Mouse (Mus musculus) kidney, embryonic 14.5 days (tissue): ENCODE measurements at regions not wholly inside any gene's neighbourhood (a gene's known extent, or its start where the extent isn't known, plus 50 kb on each side); places are given as distances from the start of the nearest gene placed in this dataset.
A peak's percentile ranks its signal among the peaks of the same experiment; 100 is the strongest.

ENCODE experiments used
- ATAC-seq: fragments of 200-750 bp; cut with Nextera tagmentation; 2 replicates; pipeline ENCODE4 v1.8.0; 2017; ENCODE audit warnings: moderate number of reproducible peaks, mild to moderate bottlenecking, moderate TSS enrichment, moderate library complexity; ENCODE audit not compliant: low FRiP score, low TSS enrichment
- H3K27ac ChIP-seq: fragments of 300-500 bp; sonication (generic); 2 replicates; pipeline ENCODE4 v1.5.1; 2014; ENCODE audit warnings: low read depth, mild to moderate bottlenecking, low read length, moderate library complexity, mixed read lengths
- H3K27me3 ChIP-seq: fragments of 300-500 bp; sonication (generic); 2 replicates; pipeline ENCODE4 v1.6.1; 2014; ENCODE audit warnings: mild to moderate bottlenecking, low read length; ENCODE audit not compliant: control insufficient read depth, insufficient read depth
- H3K36me3 ChIP-seq: fragments of 300-500 bp; sonication (generic); 2 replicates; pipeline ENCODE4 v1.6.1; 2014; ENCODE audit warnings: low read length, mixed read lengths; ENCODE audit not compliant: control insufficient read depth, insufficient read depth
- H3K4me1 ChIP-seq: fragments of 300-500 bp; sonication (generic); 2 replicates; pipeline ENCODE4 v1.6.1; 2014; ENCODE audit warnings: low read length, mixed read lengths; ENCODE audit not compliant: control insufficient read depth, insufficient read depth
- H3K4me2 ChIP-seq: fragments of 300-500 bp; sonication (generic); replicated peaks from 2 replicates; pipeline ENCODE4 v1.6.1; 2014; ENCODE audit warnings: low read depth, mild to moderate bottlenecking, low read length
- H3K4me3 ChIP-seq: fragments of 300-500 bp; sonication (generic); 2 replicates; pipeline ENCODE4 v1.5.1; 2014; ENCODE audit warnings: mild to moderate bottlenecking, low read length
- H3K9ac ChIP-seq: fragments of 300-500 bp; sonication (generic); 2 replicates; pipeline ENCODE4 v1.6.1; 2014; ENCODE audit warnings: low read depth, mild to moderate bottlenecking, low read length, moderate library complexity
- H3K9me3 ChIP-seq: fragments of 300-500 bp; sonication (generic); 2 replicates; pipeline ENCODE4 v1.6.1; 2016; ENCODE audit warnings: low read length; ENCODE audit not compliant: control insufficient read depth
- WGBS: fragments of 180-500 bp; shearing (Covaris S2); extraction: QIAGEN DNeasy Blood & Tissue Kit; methylation state at CpG from one replicate; pipeline ENCODE4 v1.1.7; 2014; 5-methylcytosine and 5-hydroxymethylcytosine counted together

GRCm38 (mm10) chr19:54359731-54360130, 315.8 kb downstream of the Adra2a start:
- Histone ChIP-seq H3K4me1 (no peaks in the 10 kb centered on the region), H3K4me3 (no peak overlapping the region), H3K27me3 (no peaks in the 10 kb centered on the region), H3K9ac (no peak overlapping the region), H3K27ac (no peak overlapping the region), H3K4me2 (no peak overlapping the region), H3K36me3 (no peaks in the 10 kb centered on the region), H3K9me3 (no peaks in the 10 kb centered on the region)
- ATAC-seq = no peak
- 93% methylated on average over 7 of the region's 7 CpGs for WGBS

- Histone ChIP-seq H3K9ac (no peak overlapping the region), H3K27me3 (no peaks in the 10 kb centered on the region), H3K27ac (no peak overlapping the region), H3K4me1 (no peaks in the 10 kb centered on the region), H3K9me3 (no peaks in the 10 kb centered on the region), H3K4me3 (no peak overlapping the region), H3K36me3 (no peaks in the 10 kb centered on the region), H3K4me2 (no peak overlapping the region)
- 79% methylated on average over 3 of the region's 3 CpGs for WGBS
- ATAC-seq = no peak
Observed at GRCm38 (mm10) chr19:54360660-54361059, 316.7 kb downstream of the Adra2a start.

DNA sequence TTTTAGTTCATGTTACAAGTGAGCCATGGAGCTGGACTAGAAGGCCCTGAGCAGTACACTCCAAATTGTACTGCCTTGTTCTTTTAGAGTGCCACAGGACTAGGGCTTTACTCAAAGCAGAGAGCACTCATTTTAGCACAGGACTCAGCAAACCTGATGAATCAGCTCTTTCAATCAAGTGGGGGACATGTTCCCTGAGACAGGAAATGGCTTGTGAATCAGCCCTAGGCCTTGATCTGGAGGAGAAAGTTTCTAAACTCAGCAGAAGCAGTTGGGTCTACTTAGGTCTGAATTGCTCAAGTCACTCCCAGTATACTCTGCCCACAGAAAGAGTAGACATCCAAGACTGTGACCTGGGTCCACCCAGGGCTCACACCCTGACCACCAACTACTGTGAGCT, 341.1 kb downstream of the Adra2a start:
- H3K27me3 ChIP-seq = no peaks in the 10 kb centered on the region
- no peak for ATAC-seq
- no peaks in the 10 kb centered on the region for H3K36me3 ChIP-seq
- H3K4me2 ChIP-seq = no peak overlapping the region
- H3K9ac ChIP-seq = no peak overlapping the region
- no peaks in the 10 kb centered on the region for H3K9me3 ChIP-seq
- no peak overlapping the region for H3K27ac ChIP-seq
- no peaks in the 10 kb centered on the region for H3K4me1 ChIP-seq
- no peak overlapping the region for H3K4me3 ChIP-seq

- Histone ChIP-seq H3K9ac (no peak overlapping the region), H3K4me2 (no peak overlapping the region), H3K27ac (no peak overlapping the region), H3K4me1 (no peaks in the 10 kb centered on the region), H3K9me3 (no peaks in the 10 kb centered on the region), H3K27me3 (no peaks in the 10 kb centered on the region; the same call in 1 of the 2 replicates), H3K36me3 (no peaks in the 10 kb centered on the region), H3K4me3 (no peak overlapping the region)
- ATAC-seq = no peak
- 65% methylated on average over 6 of the region's 6 CpGs for WGBS
Observed at GRCm38 (mm10) chr19:54391406-54391805, 347.5 kb downstream of the Adra2a start.

GRCm38 (mm10) chr19:54399651-54400050, 355.7 kb downstream of the Adra2a start:
- H3K4me2 ChIP-seq = no peak overlapping the region
- WGBS = 12% methylated on average over 7 of the region's 7 CpGs
- H3K9ac ChIP-seq = no peak overlapping the region
- ATAC-seq = no peak
- H3K9me3 ChIP-seq = no peaks in the 10 kb centered on the region
- H3K36me3 ChIP-seq = no peaks in the 10 kb centered on the region
- H3K4me1 ChIP-seq = no peaks in the 10 kb centered on the region
- peaks cover 5% of the 10 kb centered on the region; the same call in 1 of the 2 replicates for H3K27me3 ChIP-seq
- no peak overlapping the region for H3K4me3 ChIP-seq
- no peak overlapping the region for H3K27ac ChIP-seq

DNA sequence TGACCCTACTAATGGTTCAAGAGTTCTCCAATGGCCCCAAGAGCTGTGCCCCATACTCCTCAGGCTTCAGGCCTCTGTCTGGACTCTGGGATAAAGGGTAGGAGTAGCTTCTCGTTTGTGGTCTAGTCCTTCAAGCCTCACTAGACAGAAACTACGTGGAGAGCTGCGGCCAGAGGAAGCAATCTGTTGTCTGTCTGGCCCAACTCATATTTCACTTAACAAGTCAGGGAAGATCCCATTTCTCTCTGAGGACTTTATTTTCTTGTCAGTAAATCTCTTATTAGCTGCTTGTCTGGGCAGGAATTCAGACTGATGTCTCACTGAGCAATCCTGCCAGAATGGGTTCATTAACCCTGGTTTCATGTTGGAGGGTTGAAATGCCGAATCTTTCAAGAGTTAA, 364.0 kb downstream of the Adra2a start:
- WGBS = 35% methylated on average over 4 of the region's 4 CpGs
- Histone ChIP-seq H3K9me3 (no peaks in the 10 kb centered on the region), H3K4me1 (no peaks in the 10 kb centered on the region), H3K27ac (no peak overlapping the region), H3K9ac (no peak overlapping the region), H3K36me3 (no peaks in the 10 kb centered on the region), H3K4me2 (no peak overlapping the region), H3K27me3 (no peaks in the 10 kb centered on the region), H3K4me3 (no peak overlapping the region)
- ATAC-seq = peak; percentile 64; the same call in 1 of the 2 replicates

DNA sequence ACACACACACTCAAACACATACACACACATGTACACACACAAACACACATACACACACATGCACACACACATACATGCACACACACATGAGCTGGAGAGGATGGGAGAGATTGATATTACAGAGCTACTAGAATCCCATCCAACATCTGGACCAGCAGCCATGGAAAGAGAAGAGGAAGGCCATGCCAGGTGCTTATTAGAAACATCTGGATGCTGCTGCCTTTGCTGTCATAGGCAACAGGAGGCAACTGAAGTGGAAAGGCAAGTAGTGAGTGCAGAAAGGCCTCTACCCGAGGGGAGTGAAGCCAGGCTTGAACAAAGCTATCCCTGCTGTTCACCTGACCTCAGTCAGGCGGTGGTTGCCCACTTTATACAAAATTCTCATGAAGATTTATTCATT, 385.1 kb downstream of the Adra2a start:
- ATAC-seq = no peak
- Histone ChIP-seq H3K4me2 (no peak overlapping the region), H3K9me3 (peaks cover 3% of the 10 kb centered on the region; the same call in 1 of the 2 replicates), H3K27ac (no peak overlapping the region), H3K27me3 (no peaks in the 10 kb centered on the region), H3K9ac (no peak overlapping the region), H3K4me1 (no peaks in the 10 kb centered on the region), H3K4me3 (no peak overlapping the region), H3K36me3 (no peaks in the 10 kb centered on the region)
- WGBS = 47% methylated on average over 2 of the region's 2 CpGs

GRCm38 (mm10) chr19:54440713-54441112, 396.8 kb downstream of the Adra2a start:
- Histone ChIP-seq H3K4me2 (no peak overlapping the region), H3K27ac (no peak overlapping the region), H3K9me3 (no peaks in the 10 kb centered on the region), H3K27me3 (no peaks in the 10 kb centered on the region), H3K4me1 (no peaks in the 10 kb centered on the region), H3K4me3 (no peak overlapping the region), H3K9ac (no peak overlapping the region), H3K36me3 (no peaks in the 10 kb centered on the region)
- no peak for ATAC-seq
- WGBS = 30% methylated on average over 2 of the region's 2 CpGs

- WGBS = 82% methylated on average over 2 of the region's 2 CpGs
- H3K4me3 ChIP-seq = no peak overlapping the region
- no peak for ATAC-seq
- no peaks in the 10 kb centered on the region for H3K9me3 ChIP-seq
- H3K27me3 ChIP-seq = no peaks in the 10 kb centered on the region
- H3K36me3 ChIP-seq = no peaks in the 10 kb centered on the region
- H3K27ac ChIP-seq = no peak overlapping the region
- no peak overlapping the region for H3K9ac ChIP-seq
- no peak overlapping the region for H3K4me2 ChIP-seq
- no peaks in the 10 kb centered on the region for H3K4me1 ChIP-seq
Observed at GRCm38 (mm10) chr19:54460426-54461170, 416.6 kb downstream of the Adra2a start.
